Mouse (Mus musculus): ENCODE measurements around the gene Enho. TPM values are rescaled to one million over a fixed set of nuclear protein-coding genes. Genes with fewer than 3 reads are reported as not detected.

The Enho gene
- polyA plus RNA-seq, 1 experiment from 2014 or later, result 22.8 TPM

DNA sequence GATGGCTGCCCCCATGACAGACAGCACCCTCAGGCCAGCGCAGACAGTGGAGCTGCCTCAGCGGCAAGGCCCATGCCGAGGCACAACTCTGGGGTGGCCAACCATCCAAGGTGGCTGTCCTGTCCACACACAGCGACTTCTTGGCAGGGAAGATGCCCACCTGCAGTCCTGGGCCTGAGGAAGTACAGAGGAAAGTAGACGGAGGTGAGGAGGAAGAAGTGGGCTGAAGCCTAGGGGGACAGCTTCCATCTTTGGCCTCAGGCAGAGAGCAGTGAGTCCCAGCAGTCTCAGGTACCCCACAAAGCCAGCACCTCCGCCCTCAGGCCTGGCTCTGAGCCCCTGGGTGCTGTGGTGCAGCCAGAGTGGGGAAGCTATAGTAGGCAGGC lies 1.3 kb downstream of the Enho start:
- peak overlapping the region; percentile 56 for H3K4me3 ChIP-seq (replicated peaks; ENCODE audit: low read length)
- H3K4me1 ChIP-seq (ENCODE audit: control insufficient read depth, insufficient read depth, low read length), result peaks cover 15% of the 10 kb centered on the region; the same call in 1 of the 2 replicates
- H3K4me2 ChIP-seq (ENCODE audit: low read depth, low read length), result peak overlapping the region; percentile 79
- no peaks in the 10 kb centered on the region for H3K36me3 ChIP-seq (ENCODE audit: control insufficient read depth, insufficient read depth, low read length)
- H3K27ac ChIP-seq (ENCODE audit: low read length), result no peak overlapping the region
- peak overlapping the region; percentile 78; the same call in 1 of the 2 replicates for H3K9ac ChIP-seq (ENCODE audit: low read length)
- no peaks in the 10 kb centered on the region for H3K27me3 ChIP-seq (ENCODE audit: control insufficient read depth, insufficient read depth, low read length)
- no peaks in the 10 kb centered on the region for H3K9me3 ChIP-seq (replicated peaks; ENCODE audit: control insufficient read depth, low read length)
- WGBS, result 78% methylated on average over 6 of the region's 6 CpGs
- no peak for ATAC-seq (ENCODE audit: insufficient read depth, low FRiP score)

DNA sequence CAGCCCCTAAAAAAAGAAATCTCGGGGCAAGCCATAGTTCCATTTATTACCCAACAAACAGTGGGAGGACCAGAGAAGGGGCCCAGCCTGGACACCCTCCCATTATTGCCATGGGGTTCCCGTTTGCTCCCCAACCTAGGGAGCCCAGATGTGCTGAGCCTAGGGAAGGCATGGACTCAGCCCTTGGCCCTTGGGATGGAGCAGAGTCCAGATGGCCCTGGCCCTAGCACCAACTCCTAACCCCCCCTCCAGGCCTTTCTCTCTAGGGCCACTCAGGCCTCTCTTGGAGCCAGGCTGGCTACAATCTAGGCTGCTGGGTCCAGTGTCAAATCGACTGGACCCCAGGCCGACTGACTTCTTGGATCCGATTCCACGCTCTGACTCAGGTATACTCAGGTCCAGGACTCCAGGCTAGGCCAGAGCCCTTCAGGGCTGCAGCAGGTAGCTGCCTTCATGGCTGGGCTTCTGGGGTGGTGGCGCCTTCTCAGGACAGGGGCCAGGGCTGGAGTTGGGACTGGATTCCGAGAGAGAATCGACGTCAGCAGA lies 1.9 kb downstream of the Enho start:
- Histone ChIP-seq H3K36me3 (ENCODE audit: control insufficient read depth, insufficient read depth, low read length) (no peaks in the 10 kb centered on the region), H3K9me3 (replicated peaks; ENCODE audit: control insufficient read depth, low read length) (no peaks in the 10 kb centered on the region), H3K4me2 (ENCODE audit: low read depth, low read length) (0 out of 2 replicates have a peak overlapping the region, but pooled peaks have one; percentile 79), H3K4me3 (replicated peaks; ENCODE audit: low read length) (no peak overlapping the region), H3K9ac (ENCODE audit: low read length) (no peak overlapping the region), H3K27me3 (ENCODE audit: control insufficient read depth, insufficient read depth, low read length) (no peaks in the 10 kb centered on the region), H3K27ac (ENCODE audit: low read length) (no peak overlapping the region), H3K4me1 (ENCODE audit: control insufficient read depth, insufficient read depth, low read length) (peaks cover 15% of the 10 kb centered on the region; the same call in 1 of the 2 replicates)
- no peak for ATAC-seq (ENCODE audit: insufficient read depth, low FRiP score)
- WGBS, result 89% methylated on average over 10 of the region's 10 CpGs

DNA sequence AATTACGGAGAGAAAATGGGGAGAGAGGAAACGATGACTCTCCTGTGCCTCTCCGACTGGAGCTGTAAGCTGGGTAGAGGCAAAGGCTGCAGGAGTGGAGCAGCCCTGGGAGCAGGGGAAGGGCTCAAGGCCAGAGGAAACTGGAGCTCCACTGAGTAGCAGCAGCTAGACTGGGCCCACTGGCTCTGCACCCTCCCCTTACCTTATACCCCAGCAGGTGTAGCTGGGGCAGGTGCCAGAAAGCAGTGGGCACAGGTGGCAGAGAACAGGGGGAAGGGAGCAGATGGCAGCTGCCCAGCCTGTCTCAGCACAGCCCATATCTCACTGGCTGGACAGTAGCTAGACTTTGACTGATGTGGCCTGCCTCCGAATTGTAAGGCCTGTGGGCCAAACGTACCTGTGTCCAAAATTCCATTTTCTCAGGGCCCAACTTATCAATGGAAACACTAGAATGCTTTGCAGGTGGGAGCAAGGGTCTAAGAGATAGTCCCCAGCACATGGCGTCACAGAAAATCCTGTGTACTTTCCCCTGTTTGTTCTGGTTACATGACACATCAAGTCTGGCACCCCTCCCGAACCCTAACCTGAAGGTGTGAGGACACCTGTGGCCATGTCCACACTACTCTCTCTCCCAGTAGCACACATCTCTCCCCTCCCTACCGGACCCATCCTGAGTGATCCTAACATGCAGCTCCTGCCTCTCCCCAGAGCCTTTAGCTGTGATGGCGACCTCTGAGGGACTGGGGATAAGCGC lies 3.1 kb downstream of the Enho start:
- 66% methylated on average over 10 of the region's 10 CpGs for WGBS
- Histone ChIP-seq H3K4me1 (ENCODE audit: control insufficient read depth, insufficient read depth, low read length) (peaks cover 17% of the 10 kb centered on the region; the same call in 1 of the 2 replicates), H3K9me3 (replicated peaks; ENCODE audit: control insufficient read depth, low read length) (no peaks in the 10 kb centered on the region), H3K4me2 (ENCODE audit: low read depth, low read length) (no peak overlapping the region), H3K27me3 (ENCODE audit: control insufficient read depth, insufficient read depth, low read length) (no peaks in the 10 kb centered on the region), H3K9ac (ENCODE audit: low read length) (peak overlapping the region; percentile 36), H3K4me3 (replicated peaks; ENCODE audit: low read length) (no peak overlapping the region), H3K27ac (ENCODE audit: low read length) (peak overlapping the region; percentile 36; the same call in 1 of the 2 replicates), H3K36me3 (ENCODE audit: control insufficient read depth, insufficient read depth, low read length) (no peaks in the 10 kb centered on the region)
- no peak for ATAC-seq (ENCODE audit: insufficient read depth, low FRiP score)

DNA sequence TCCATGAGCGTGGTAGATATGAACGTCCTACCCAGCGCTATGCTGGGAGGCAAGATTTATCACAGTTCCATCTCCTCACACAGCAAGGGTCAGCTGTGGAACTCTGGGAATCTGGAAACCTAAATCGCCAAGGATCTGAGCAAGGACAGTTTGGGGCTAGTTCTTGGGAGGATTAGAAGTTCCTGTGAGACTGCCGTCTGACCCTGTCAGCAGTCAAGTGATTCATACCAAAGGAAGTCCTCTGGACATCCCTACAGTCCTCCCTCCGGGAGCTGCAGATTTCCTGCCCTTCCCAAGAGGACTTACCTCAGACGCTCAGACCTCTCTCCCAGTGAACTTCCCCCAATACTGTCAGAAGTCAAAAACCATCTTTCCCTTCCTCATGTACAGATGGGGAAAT lies 3.8 kb downstream of the Enho start:
- Histone ChIP-seq H3K9ac (ENCODE audit: low read length) (peak overlapping the region; percentile 36), H3K36me3 (ENCODE audit: control insufficient read depth, insufficient read depth, low read length) (no peaks in the 10 kb centered on the region), H3K4me1 (ENCODE audit: control insufficient read depth, insufficient read depth, low read length) (peaks cover 24% of the 10 kb centered on the region; the same call in 1 of the 2 replicates), H3K27ac (ENCODE audit: low read length) (peak overlapping the region; percentile 43; the same call in 1 of the 2 replicates), H3K9me3 (replicated peaks; ENCODE audit: control insufficient read depth, low read length) (no peaks in the 10 kb centered on the region), H3K4me2 (ENCODE audit: low read depth, low read length) (no peak overlapping the region), H3K27me3 (ENCODE audit: control insufficient read depth, insufficient read depth, low read length) (no peaks in the 10 kb centered on the region), H3K4me3 (replicated peaks; ENCODE audit: low read length) (no peak overlapping the region)
- no peak for ATAC-seq (ENCODE audit: insufficient read depth, low FRiP score)
- WGBS, result 42% methylated on average over 7 of the region's 7 CpGs

DNA sequence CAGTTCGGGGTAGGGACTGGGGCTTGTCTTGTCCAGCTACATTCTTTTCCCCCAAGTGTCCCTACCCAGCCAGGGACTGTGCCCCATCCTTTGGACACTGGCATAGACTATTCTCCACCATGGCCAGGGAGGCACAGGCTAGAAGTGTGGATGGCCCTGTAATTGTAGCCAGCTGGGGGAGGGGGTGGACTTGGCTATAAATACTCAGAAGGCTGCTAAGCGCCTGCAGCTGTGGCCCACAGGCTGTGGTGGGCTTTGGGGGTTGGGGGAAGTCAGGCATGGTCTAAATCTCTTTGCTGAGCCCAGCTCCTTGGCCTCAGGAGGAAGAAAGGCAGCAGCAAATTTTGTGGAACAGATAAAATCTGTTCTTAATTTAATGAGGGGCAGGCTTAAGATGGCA lies 4.2 kb downstream of the Enho start:
- no peaks in the 10 kb centered on the region for H3K9me3 ChIP-seq (replicated peaks; ENCODE audit: control insufficient read depth, low read length)
- no peaks in the 10 kb centered on the region for H3K36me3 ChIP-seq (ENCODE audit: control insufficient read depth, insufficient read depth, low read length)
- H3K4me3 ChIP-seq (replicated peaks; ENCODE audit: low read length), result no peak overlapping the region
- no peak overlapping the region for H3K9ac ChIP-seq (ENCODE audit: low read length)
- H3K27me3 ChIP-seq (ENCODE audit: control insufficient read depth, insufficient read depth, low read length), result no peaks in the 10 kb centered on the region
- peaks cover 28% of the 10 kb centered on the region; the same call in 1 of the 2 replicates for H3K4me1 ChIP-seq (ENCODE audit: control insufficient read depth, insufficient read depth, low read length)
- H3K27ac ChIP-seq (ENCODE audit: low read length), result peak overlapping the region; percentile 43; the same call in 1 of the 2 replicates
- no peak overlapping the region for H3K4me2 ChIP-seq (ENCODE audit: low read depth, low read length)
- no peak for ATAC-seq (ENCODE audit: insufficient read depth, low FRiP score)
- WGBS, result 62% methylated on average over 2 of the region's 2 CpGs

DNA sequence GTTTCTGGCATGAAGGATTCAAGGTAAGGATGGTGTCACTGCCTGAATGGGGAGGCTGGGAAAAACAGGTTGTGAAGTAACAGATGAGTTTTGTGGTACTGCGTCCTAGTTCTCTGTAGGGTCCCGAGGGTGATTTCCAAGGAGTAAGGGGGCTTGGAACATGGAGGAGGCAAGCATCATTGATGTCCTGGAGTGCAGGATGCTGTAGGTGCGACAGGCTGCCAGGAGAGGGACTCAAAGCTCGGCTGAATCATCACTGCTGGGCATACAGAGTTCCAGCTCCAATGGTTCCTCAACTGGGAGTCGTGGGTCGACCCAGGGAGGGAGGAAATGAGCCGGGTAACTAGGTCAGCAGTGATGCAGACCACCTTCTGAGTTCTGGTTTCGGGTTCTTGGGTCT lies 4.9 kb downstream of the Enho start:
- 67% methylated on average over 8 of the region's 8 CpGs for WGBS
- Histone ChIP-seq H3K27ac (ENCODE audit: low read length) (no peak overlapping the region), H3K27me3 (ENCODE audit: control insufficient read depth, insufficient read depth, low read length) (no peaks in the 10 kb centered on the region), H3K4me2 (ENCODE audit: low read depth, low read length) (no peak overlapping the region), H3K9ac (ENCODE audit: low read length) (no peak overlapping the region), H3K36me3 (ENCODE audit: control insufficient read depth, insufficient read depth, low read length) (no peaks in the 10 kb centered on the region), H3K4me3 (replicated peaks; ENCODE audit: low read length) (no peak overlapping the region), H3K9me3 (replicated peaks; ENCODE audit: control insufficient read depth, low read length) (no peaks in the 10 kb centered on the region), H3K4me1 (ENCODE audit: control insufficient read depth, insufficient read depth, low read length) (peaks cover 33% of the 10 kb centered on the region; the same call in 1 of the 2 replicates)
- no peak for ATAC-seq (ENCODE audit: insufficient read depth, low FRiP score)

DNA sequence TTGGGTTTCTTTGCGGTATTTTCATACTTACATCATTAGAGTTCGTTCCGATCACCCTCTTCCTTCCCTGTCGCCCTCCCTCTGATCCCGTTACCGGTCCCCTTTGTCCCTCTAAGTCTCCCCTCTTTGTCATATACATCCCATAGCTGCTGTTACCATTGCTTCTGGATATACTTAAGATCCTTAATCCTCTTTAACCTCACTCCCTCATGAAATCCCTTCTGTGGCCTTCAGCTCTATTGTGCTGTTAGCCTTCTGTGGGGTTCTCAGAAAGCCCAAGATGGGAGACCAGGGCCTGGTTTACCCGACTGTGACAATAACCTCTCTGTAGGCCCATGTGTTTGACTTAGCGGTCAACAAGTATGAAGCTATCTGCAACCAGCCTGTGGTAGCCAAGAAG lies 5.5 kb downstream of the Enho start:
- H3K4me2 ChIP-seq (ENCODE audit: low read depth, low read length), result no peak overlapping the region
- WGBS, result 92% methylated on average over 8 of the region's 8 CpGs
- no peaks in the 10 kb centered on the region for H3K9me3 ChIP-seq (replicated peaks; ENCODE audit: control insufficient read depth, low read length)
- H3K9ac ChIP-seq (ENCODE audit: low read length), result no peak overlapping the region
- no peaks in the 10 kb centered on the region for H3K36me3 ChIP-seq (ENCODE audit: control insufficient read depth, insufficient read depth, low read length)
- no peak overlapping the region for H3K27ac ChIP-seq (ENCODE audit: low read length)
- no peak overlapping the region for H3K4me3 ChIP-seq (replicated peaks; ENCODE audit: low read length)
- no peaks in the 10 kb centered on the region for H3K27me3 ChIP-seq (ENCODE audit: control insufficient read depth, insufficient read depth, low read length)
- peaks cover 31% of the 10 kb centered on the region for H3K4me1 ChIP-seq (ENCODE audit: control insufficient read depth, insufficient read depth, low read length)
- no peak for ATAC-seq (ENCODE audit: insufficient read depth, low FRiP score)

DNA sequence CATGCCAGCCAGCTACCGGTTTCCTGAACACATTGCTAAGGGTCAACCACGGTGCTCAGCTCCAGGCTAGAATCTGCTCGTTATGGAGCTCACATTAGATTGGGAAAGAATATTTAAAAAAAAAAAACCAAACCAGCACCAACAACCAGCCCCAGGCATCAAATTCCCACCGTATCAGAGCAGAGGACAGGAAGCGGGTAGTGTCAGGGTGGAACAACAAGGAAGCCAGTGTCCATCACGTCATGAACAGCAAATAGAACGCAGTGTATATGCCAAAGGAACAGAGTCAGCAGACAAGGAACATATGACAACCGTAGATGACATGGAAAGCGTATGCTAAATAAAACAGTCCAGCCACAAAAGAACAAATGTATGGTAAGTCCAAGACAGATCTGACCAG lies 7.1 kb downstream of the Enho start:
- no peak overlapping the region for H3K4me3 ChIP-seq (replicated peaks; ENCODE audit: low read length)
- no peak overlapping the region for H3K4me2 ChIP-seq (ENCODE audit: low read depth, low read length)
- WGBS, result 74% methylated on average over 9 of the region's 9 CpGs
- H3K27ac ChIP-seq (ENCODE audit: low read length), result no peak overlapping the region
- H3K9me3 ChIP-seq (replicated peaks; ENCODE audit: control insufficient read depth, low read length), result no peaks in the 10 kb centered on the region
- peaks cover 40% of the 10 kb centered on the region for H3K4me1 ChIP-seq (ENCODE audit: control insufficient read depth, insufficient read depth, low read length)
- H3K27me3 ChIP-seq (ENCODE audit: control insufficient read depth, insufficient read depth, low read length), result no peaks in the 10 kb centered on the region
- H3K36me3 ChIP-seq (ENCODE audit: control insufficient read depth, insufficient read depth, low read length), result no peaks in the 10 kb centered on the region
- ATAC-seq (ENCODE audit: insufficient read depth, low FRiP score), result no peak
- H3K9ac ChIP-seq (ENCODE audit: low read length), result no peak overlapping the region

DNA sequence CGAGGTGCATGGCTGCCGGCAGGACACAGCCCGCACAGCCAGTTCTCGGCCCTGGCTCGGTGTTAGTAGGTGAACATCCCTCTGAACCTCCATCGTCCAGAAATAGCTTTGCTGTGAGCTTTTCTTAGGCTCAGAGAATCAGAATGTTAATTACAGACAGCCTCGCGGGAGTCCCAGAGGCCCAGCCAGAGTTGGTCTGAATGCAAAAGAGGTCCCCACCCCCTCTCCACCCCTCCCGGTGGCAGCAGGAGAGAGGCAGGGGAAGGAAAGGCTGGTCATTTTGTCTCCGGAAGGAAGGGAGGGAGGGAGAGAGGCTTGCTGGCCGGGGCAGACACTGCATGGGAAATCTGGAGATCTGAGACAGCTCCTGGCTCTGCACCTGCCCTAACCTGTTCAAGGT lies 8.7 kb downstream of the Enho start:
- H3K36me3 ChIP-seq (ENCODE audit: control insufficient read depth, insufficient read depth, low read length), result no peaks in the 10 kb centered on the region
- H3K4me1 ChIP-seq (ENCODE audit: control insufficient read depth, insufficient read depth, low read length), result peaks cover 40% of the 10 kb centered on the region
- H3K27me3 ChIP-seq (ENCODE audit: control insufficient read depth, insufficient read depth, low read length), result no peaks in the 10 kb centered on the region
- ATAC-seq (ENCODE audit: insufficient read depth, low FRiP score), result peak; percentile 14; the same call in 1 of the 2 replicates
- H3K4me3 ChIP-seq (replicated peaks; ENCODE audit: low read length), result no peak overlapping the region
- H3K4me2 ChIP-seq (ENCODE audit: low read depth, low read length), result peak overlapping the region; percentile 22; the same call in 1 of the 2 replicates
- 7% methylated on average over 11 of the region's 11 CpGs for WGBS
- peak overlapping the region; percentile 43 for H3K27ac ChIP-seq (ENCODE audit: low read length)
- no peaks in the 10 kb centered on the region for H3K9me3 ChIP-seq (replicated peaks; ENCODE audit: control insufficient read depth, low read length)
- H3K9ac ChIP-seq (ENCODE audit: low read length), result peak overlapping the region; percentile 20; the same call in 1 of the 2 replicates

Data from stomach, embryonic 16.5 days (tissue).